Mouse (Mus musculus) thymus, adult 2 months (tissue): ENCODE measurements around the gene Psmd9. TPM values are rescaled to one million over a fixed set of nuclear protein-coding genes. Genes with fewer than 3 reads are reported as not detected.

ENCODE experiments used
- DNase-seq: peaks from one replicate; pipeline ENCODE4 v3.0.0; 2021
- H3K27ac ChIP-seq: fragments of 200-500 bp; 2 replicates; pipeline ENCODE4 v1.5.1; 2012; ENCODE audit warnings: low read length, control low read depth; ENCODE audit not compliant: control insufficient read depth, insufficient read depth
- H3K27me3 ChIP-seq: fragments of 200-500 bp; 2 replicates; pipeline ENCODE4 v1.6.1; 2012; ENCODE audit warnings: mild to moderate bottlenecking, low read length, moderate library complexity, mixed read lengths; ENCODE audit not compliant: control insufficient read depth, insufficient read depth
- H3K36me3 ChIP-seq: fragments of 200-500 bp; 2 replicates; pipeline ENCODE4 v1.6.1; 2012; ENCODE audit warnings: mild to moderate bottlenecking, low read length, moderate library complexity; ENCODE audit not compliant: control insufficient read depth, insufficient read depth
- H3K4me1 ChIP-seq: fragments of 200-500 bp; replicated peaks from 2 replicates; pipeline ENCODE4 v1.6.1; 2012; ENCODE audit warnings: low read length; ENCODE audit not compliant: control insufficient read depth, insufficient read depth
- H3K4me3 ChIP-seq: fragments of 200-500 bp; 2 replicates; pipeline ENCODE4 v1.5.1; 2012; ENCODE audit warnings: mild to moderate bottlenecking, low read length, control low read depth, moderate library complexity; ENCODE audit not compliant: control insufficient read depth, insufficient read depth
- CTCF ChIP-seq: fragments of 200-500 bp; IDR thresholded peaks from 2 replicates; pipeline ENCODE4 v1.5.1; 2012; ENCODE audit warnings: mild to moderate bottlenecking, control low read depth, low read length, moderate library complexity, borderline replicate concordance; ENCODE audit not compliant: control insufficient read depth, poor library complexity, insufficient read depth; ENCODE audit errors: extremely low read depth
- POLR2A ChIP-seq: fragments of 200-500 bp; IDR thresholded peaks from 2 replicates; pipeline ENCODE4 v1.6.1; 2012; ENCODE audit warnings: mild to moderate bottlenecking, low read length, control low read depth, moderate library complexity; ENCODE audit not compliant: control insufficient read depth, poor library complexity, insufficient read depth; ENCODE audit errors: extremely low read depth
- whole genome bisulfite sequencing: fragments of 180-500 bp; shearing (Covaris S2); methylation state at CpG from one replicate; pipeline ENCODE4 v1.1.7; 2018; 5-methylcytosine and 5-hydroxymethylcytosine counted together
- polyA plus RNA-seq: library from polyadenylated mRNA; depleted of rRNA; stranded (reverse); fragments of >200 nt; gene quantifications from 2 replicates; pipeline ENCODE4 v1.2.3, GENCODE M21; 2012

The Psmd9 gene
- polyA plus RNA-seq, 1 experiment = 34.7 TPM

DNA sequence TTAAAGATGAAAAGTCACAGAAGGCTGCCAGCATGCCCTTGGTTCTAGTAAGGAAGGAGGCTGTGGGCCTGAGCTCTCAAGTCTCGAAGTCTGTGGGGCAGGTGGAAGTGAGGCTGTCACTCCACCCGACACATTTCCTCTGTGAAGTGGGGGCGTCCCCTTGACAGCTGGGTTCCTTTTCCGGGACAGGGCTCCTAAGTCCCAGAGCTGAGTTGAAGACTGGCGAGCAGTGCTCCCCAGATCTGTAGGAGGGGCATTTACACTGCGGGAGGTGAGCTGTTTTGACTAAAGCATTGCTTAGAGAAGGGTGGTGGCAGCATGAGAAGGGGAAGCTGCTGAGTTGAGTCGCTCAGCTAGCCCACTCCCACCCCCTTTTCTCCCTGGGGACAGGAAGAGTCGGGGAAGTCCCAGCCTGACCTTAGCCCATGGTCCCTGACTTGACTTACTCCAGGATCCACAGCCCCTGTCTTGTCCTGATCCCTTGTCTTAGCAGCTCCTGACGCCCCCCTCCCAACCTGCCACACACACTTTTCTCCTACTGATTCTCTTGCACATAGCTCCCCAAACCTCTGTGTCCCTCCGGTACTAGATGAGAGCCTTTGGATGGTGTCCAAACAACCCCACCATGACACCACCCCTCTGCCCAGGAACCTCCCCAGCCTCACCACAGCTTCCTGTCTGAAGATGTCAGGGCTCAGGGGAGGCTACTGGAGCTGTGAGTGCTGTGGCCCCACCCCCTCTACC lies 40.6 kb upstream of the Psmd9 start:
- no peaks in the 10 kb centered on the region for H3K36me3 ChIP-seq
- H3K4me1 ChIP-seq = peaks cover 64% of the 10 kb centered on the region
- WGBS = 8% methylated on average over 10 of the region's 10 CpGs
- H3K4me3 ChIP-seq = peak overlapping the region; percentile 33
- peak; percentile 89 for DNase-seq
- TF ChIP-seq POLR2A (peak; percentile 51; the same call in 1 of the 2 replicates), CTCF (no peak)
- H3K27me3 ChIP-seq = no peaks in the 10 kb centered on the region
- H3K27ac ChIP-seq = peak overlapping the region; percentile 94

DNA sequence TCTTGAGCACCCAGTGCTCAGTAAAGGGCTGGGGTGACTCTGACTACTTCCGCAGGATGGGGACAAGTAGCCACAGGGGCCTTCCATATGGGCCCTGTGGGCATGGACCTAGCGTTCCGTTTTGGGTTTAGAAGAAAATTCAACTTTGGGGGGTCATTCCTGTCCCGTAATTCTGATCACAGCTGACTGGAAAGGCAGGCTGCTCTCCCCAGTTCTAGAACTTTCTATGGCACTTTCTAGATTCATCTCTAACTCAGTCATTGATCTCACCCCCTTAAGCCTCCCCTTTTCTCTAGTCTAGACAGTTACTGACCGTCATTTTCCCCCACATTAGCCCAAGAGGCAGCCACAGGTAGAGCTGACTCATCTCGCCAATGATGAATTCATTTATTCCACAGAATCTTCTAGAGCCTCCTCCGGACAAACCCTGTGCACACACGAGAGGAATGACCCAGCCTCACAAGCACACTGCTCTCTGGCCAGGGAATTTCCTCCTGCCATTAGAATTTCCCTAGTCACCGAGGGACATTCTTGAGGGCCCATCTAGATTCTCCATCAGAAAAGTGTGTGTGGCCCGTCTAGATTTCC lies 39.9 kb upstream of the Psmd9 start:
- Histone ChIP-seq H3K4me1 (peaks cover 68% of the 10 kb centered on the region), H3K27me3 (no peaks in the 10 kb centered on the region), H3K36me3 (peaks cover 4% of the 10 kb centered on the region; the same call in 1 of the 2 replicates), H3K27ac (peak overlapping the region; percentile 94), H3K4me3 (no peak overlapping the region)
- no peak for TF ChIP-seq POLR2A
- no peak for TF ChIP-seq CTCF
- 36% methylated on average over 10 of the region's 10 CpGs for WGBS
- DNase-seq = no peak

DNA sequence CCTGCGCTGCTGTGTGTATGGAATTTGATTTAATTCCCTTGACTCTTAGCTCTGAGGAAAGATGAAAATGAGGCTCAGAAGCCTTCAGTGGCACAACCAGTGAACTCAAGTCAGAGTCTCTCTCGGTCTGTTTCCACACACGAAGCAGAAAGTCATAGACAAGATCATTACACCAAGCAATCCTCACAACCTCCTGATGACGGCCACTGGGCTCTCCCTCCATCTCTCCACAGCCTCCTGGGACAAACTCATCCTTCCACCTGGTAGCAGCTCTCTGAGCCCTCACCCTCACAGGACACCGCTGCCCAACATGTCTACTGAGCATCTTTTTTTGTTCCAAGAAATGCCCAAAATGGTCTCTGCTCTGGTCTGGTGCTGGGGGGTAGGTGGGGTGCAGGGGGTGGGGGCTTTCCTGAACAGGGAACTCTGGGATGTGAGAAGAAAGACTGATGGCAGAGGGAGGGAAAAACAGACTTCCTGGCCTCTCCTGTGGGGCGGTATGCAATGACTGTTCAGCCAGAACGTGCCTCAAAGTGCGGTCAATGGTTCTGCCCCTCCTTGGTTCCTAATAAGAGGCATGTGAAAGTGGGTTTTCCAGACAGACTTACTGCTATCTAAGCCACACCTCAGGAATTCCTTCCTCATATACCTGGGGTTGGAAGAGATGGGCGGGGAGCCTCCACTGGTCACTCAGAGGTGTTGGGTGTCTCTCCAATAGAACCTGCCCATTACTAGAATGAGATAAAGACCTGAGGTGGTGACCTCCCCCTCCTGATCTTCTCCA lies 39.0 kb upstream of the Psmd9 start:
- H3K27ac ChIP-seq = peak overlapping the region; percentile 94
- peaks cover 4% of the 10 kb centered on the region; the same call in 1 of the 2 replicates for H3K36me3 ChIP-seq
- WGBS = 90% methylated on average over 9 of the region's 9 CpGs
- DNase-seq = no peak
- TF ChIP-seq CTCF = no peak
- TF ChIP-seq POLR2A = no peak
- peaks cover 76% of the 10 kb centered on the region for H3K4me1 ChIP-seq
- H3K4me3 ChIP-seq = no peak overlapping the region
- no peaks in the 10 kb centered on the region for H3K27me3 ChIP-seq

DNA sequence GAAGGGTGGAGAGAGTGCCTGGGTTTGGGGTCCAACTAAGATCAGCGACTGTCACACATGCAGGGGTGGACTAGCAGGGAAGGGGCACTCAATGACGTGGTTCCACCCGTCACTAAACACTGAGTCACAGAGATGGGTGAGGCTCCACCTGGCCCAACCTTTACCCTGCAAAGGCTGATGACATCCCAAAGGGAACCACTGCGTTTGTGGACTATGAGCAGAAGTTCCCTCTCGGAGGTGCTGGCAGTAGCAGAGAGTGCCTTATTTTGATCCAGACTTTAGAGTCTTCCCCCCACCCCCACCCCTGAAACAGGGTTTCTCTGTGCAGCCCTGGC lies 38.4 kb upstream of the Psmd9 start:
- no peak for DNase-seq
- Histone ChIP-seq H3K4me1 (peaks cover 76% of the 10 kb centered on the region), H3K27ac (no peak overlapping the region), H3K27me3 (no peaks in the 10 kb centered on the region), H3K4me3 (no peak overlapping the region), H3K36me3 (peaks cover 4% of the 10 kb centered on the region; the same call in 1 of the 2 replicates)
- 93% methylated on average over 5 of the region's 5 CpGs for WGBS
- TF ChIP-seq CTCF = no peak
- no peak for TF ChIP-seq POLR2A

DNA sequence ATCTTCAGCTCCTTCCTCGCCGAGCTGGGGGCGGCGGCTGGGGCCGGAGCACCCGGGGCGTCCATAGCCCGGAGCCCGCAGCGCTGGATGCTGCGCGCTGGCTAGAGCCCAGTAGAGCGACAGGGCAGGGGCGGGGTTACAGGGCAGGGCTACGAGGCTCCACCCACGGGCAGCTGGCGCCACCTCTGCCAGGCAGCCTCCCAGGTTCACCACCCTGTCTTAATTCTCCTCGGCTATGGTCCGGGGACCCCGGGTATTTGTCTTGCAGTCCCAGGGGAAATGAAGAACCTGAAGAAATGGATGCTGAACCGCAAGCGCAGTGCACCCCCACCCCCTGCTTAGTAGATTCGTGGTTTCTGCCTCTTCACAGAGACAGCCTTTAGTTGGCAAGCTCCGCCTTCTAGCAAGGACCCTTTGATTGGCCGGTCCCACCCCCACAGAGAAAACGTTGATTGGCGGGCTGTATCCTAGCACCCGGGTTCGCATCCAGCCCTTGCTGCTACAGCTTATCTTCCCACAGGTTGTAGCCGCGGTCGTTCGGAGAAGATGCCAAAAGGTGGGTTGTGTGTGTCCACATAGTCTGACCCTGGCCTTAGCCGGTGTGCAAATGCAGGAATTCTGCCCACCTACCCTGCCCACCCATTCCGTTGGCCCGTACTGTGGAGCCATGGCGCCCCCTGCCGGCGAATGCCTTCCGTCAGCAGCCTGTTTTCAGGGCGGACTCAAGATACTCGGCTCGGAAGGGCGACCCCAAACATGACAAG lies 36.7 kb upstream of the Psmd9 start, which contains the start of gene Rhof:
Gene Rhof (minus strand): TSS at position 385 of the 764 bp plus-strand sequence.
- Histone ChIP-seq H3K4me3 (peak within 1 kb of the TSS; percentile 55), H3K27ac (peak within 1 kb of the TSS; percentile 15; the same call in 1 of the 2 replicates), H3K4me1 (peaks cover 82% of the 10 kb centered on the region), H3K36me3 (peaks cover 4% of the 10 kb centered on the region; the same call in 1 of the 2 replicates), H3K27me3 (no peaks in the 10 kb centered on the region)
- peak; percentile 89 for DNase-seq
- 2% methylated on average over 44 of the region's 44 CpGs for WGBS
- TF ChIP-seq POLR2A = peak; percentile 60; the same call in 1 of the 2 replicates
- peak; percentile 99 for TF ChIP-seq CTCF

DNA sequence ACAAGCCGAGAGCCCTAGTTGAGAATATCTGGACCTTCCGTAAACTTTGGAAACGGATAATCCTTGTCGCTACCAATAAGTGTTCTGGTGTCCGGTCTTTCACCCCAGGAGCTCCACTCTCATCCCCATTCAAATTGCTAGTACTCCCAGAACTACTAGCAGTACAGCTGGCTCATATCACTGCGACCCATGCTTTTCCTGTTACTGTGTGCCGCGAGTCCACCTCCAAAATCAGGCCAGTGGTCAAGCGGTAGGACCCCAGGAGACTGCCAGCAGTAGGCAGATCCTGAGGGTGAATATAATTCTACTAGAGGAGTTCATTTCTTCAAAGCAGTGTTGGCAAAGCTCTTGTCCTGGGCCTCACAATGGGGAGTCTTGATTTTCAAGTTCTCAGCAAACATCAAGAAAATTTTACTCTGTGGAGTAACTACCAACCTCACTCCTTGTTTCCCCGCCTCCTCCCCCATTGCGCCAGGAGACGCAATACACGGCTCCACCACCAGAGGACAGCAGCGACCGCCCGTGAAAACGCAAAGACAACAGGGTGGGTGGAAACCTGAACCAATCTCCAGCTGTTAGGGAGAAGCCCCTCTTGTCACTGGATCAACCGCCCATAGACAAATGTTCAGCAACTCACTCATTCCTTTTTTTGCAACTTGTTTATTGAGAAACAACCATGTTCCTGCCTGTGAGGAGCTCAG lies 36.0 kb upstream of the Psmd9 start:
- Histone ChIP-seq H3K27me3 (no peaks in the 10 kb centered on the region), H3K4me3 (no peak overlapping the region), H3K36me3 (peaks cover 4% of the 10 kb centered on the region; the same call in 1 of the 2 replicates), H3K4me1 (peaks cover 84% of the 10 kb centered on the region), H3K27ac (peak overlapping the region; percentile 40; the same call in 1 of the 2 replicates)
- peak; percentile 98 for TF ChIP-seq CTCF
- no peak for TF ChIP-seq POLR2A
- DNase-seq = peak; percentile 90
- 33% methylated on average over 18 of the region's 18 CpGs for WGBS
